Comparison of ENCODE assay signal across 9 mouse cellular contexts in genomic region chr3:85923954-85924945, GRCm38 (mm10). TPM values are rescaled to one million over a fixed set of nuclear protein-coding genes. Genes with fewer than 3 reads are reported as not detected.
A peak's percentile ranks its signal among the peaks of the same experiment; 100 is the strongest.
ATAC-seq and TF ChIP-seq lines count a peak whose summit lies in the region.
"Had no signal": no experiment of that assay in that cellular context is flagged by ENCODE, and none has a peak within 500 bp of the region (broad histone marks: within the 10 kb centered on the region; RNA-seq: fewer than 3 reads in every experiment).

No protein-coding gene starts in this region.

- no peaks in the 10 kb centered on the region for H3K36me3 ChIP-seq in C2C12 (ENCODE audit: control insufficient read depth, insufficient read depth)
- no peaks in the 10 kb centered on the region for H3K36me3 ChIP-seq in heart, embryonic 12.5 days
- no peaks in the 10 kb centered on the region for H3K36me3 ChIP-seq in kidney, embryonic 15.5 days
- no peaks in the 10 kb centered on the region for H3K36me3 ChIP-seq in limb, embryonic 15.5 days
- no peaks in the 10 kb centered on the region for H3K36me3 ChIP-seq in neural tube, embryonic 12.5 days
- no peaks in the 10 kb centered on the region for H3K36me3 ChIP-seq in stomach, embryonic 16.5 days (ENCODE audit: control insufficient read depth, insufficient read depth, low read length)
- H3K36me3 ChIP-seq: embryonic facial prominence, embryonic 12.5 days had no signal

- no peak overlapping the region for H3K27ac ChIP-seq in bone marrow macrophage, adult 2 months (ENCODE audit: insufficient read depth, low read depth, low read length)
- H3K27ac ChIP-seq in embryonic fibroblast, embryonic 13.5 days (ENCODE audit: insufficient read depth, low read length): peak overlapping the region; percentile 80
- no peak overlapping the region for H3K27ac ChIP-seq in heart, embryonic 12.5 days (ENCODE audit: poor library complexity, severe bottlenecking)
- no peak overlapping the region for H3K27ac ChIP-seq in kidney, embryonic 15.5 days
- H3K27ac ChIP-seq in limb, embryonic 15.5 days: no peak overlapping the region
- no peak overlapping the region for H3K27ac ChIP-seq in neural tube, embryonic 12.5 days
- no peak overlapping the region for H3K27ac ChIP-seq in stomach, embryonic 16.5 days (ENCODE audit: low read length)
- H3K27ac ChIP-seq: embryonic facial prominence, embryonic 12.5 days had no signal

- H3K9me3 ChIP-seq in heart, embryonic 12.5 days (replicated peaks): no peaks in the 10 kb centered on the region
- H3K9me3 ChIP-seq in kidney, embryonic 15.5 days (replicated peaks): no peaks in the 10 kb centered on the region
- no peaks in the 10 kb centered on the region for H3K9me3 ChIP-seq in limb, embryonic 15.5 days
- no peaks in the 10 kb centered on the region for H3K9me3 ChIP-seq in neural tube, embryonic 12.5 days
- H3K9me3 ChIP-seq in stomach, embryonic 16.5 days (replicated peaks; ENCODE audit: control insufficient read depth, low read length): no peaks in the 10 kb centered on the region
- H3K9me3 ChIP-seq: embryonic facial prominence, embryonic 12.5 days had no signal

- no peak overlapping the region for H3K4me3 ChIP-seq in C2C12 (ENCODE audit: insufficient read depth, poor library complexity, severe bottlenecking)
- H3K4me3 ChIP-seq in bone marrow macrophage, adult 2 months (ENCODE audit: insufficient read depth, low read length): no peak overlapping the region
- H3K4me3 ChIP-seq in embryonic fibroblast, embryonic 13.5 days (ENCODE audit: insufficient read depth, low read length): no peak overlapping the region
- no peak overlapping the region for H3K4me3 ChIP-seq in heart, embryonic 12.5 days
- H3K4me3 ChIP-seq in kidney, embryonic 15.5 days (replicated peaks): no peak overlapping the region
- no peak overlapping the region for H3K4me3 ChIP-seq in limb, embryonic 15.5 days
- H3K4me3 ChIP-seq in neural tube, embryonic 12.5 days: no peak overlapping the region
- no peak overlapping the region for H3K4me3 ChIP-seq in stomach, embryonic 16.5 days (replicated peaks; ENCODE audit: low read length)
- H3K4me3 ChIP-seq: embryonic facial prominence, embryonic 12.5 days had no signal

- TF ChIP-seq POLR2A in bone marrow macrophage, adult 2 months (IDR thresholded peaks at IDR 0.05; ENCODE audit: borderline replicate concordance, low read depth, low read length): no peak
- TF ChIP-seq POLR2A in embryonic fibroblast, embryonic 13.5 days (IDR thresholded peaks at IDR 0.05; ENCODE audit: low read depth, low read length): no peak

- H3K9ac ChIP-seq in heart, embryonic 12.5 days: no peak overlapping the region
- H3K9ac ChIP-seq in kidney, embryonic 15.5 days: no peak overlapping the region
- no peak overlapping the region for H3K9ac ChIP-seq in limb, embryonic 15.5 days
- no peak overlapping the region for H3K9ac ChIP-seq in neural tube, embryonic 12.5 days
- H3K9ac ChIP-seq in stomach, embryonic 16.5 days (ENCODE audit: low read length): 0 out of 2 replicates have a peak overlapping the region, but pooled peaks have one; percentile 54
- H3K9ac ChIP-seq: embryonic facial prominence, embryonic 12.5 days had no signal

- no peaks in the 10 kb centered on the region for H3K4me1 ChIP-seq in bone marrow macrophage, adult 2 months (ENCODE audit: control insufficient read depth, insufficient read depth, low read length)
- H3K4me1 ChIP-seq in embryonic fibroblast, embryonic 13.5 days (ENCODE audit: control insufficient read depth, insufficient read depth, low read length): no peaks in the 10 kb centered on the region; the same call in 1 of the 2 replicates
- H3K4me1 ChIP-seq in heart, embryonic 12.5 days (replicated peaks): 0 out of 2 replicates have a peak, but pooled peaks cover 3% of the 10 kb centered on the region
- peaks cover 10% of the 10 kb centered on the region for H3K4me1 ChIP-seq in kidney, embryonic 15.5 days
- 0 out of 2 replicates have a peak, but pooled peaks cover 3% of the 10 kb centered on the region for H3K4me1 ChIP-seq in limb, embryonic 15.5 days
- no peaks in the 10 kb centered on the region for H3K4me1 ChIP-seq in neural tube, embryonic 12.5 days
- H3K4me1 ChIP-seq in stomach, embryonic 16.5 days (ENCODE audit: control insufficient read depth, insufficient read depth, low read length): no peaks in the 10 kb centered on the region

- ATAC-seq in heart, embryonic 12.5 days (ENCODE audit: insufficient number of reproducible peaks, low FRiP score): no peak
- ATAC-seq in kidney, embryonic 15.5 days (replicated peaks; ENCODE audit: low FRiP score): peak; percentile 70
- no peak for ATAC-seq in limb, embryonic 15.5 days (ENCODE audit: insufficient number of reproducible peaks, low FRiP score, low TSS enrichment, low read depth)
- ATAC-seq in neural tube, embryonic 12.5 days (ENCODE audit: low FRiP score, low read depth): peak; percentile 66
- ATAC-seq in stomach, embryonic 16.5 days (ENCODE audit: insufficient read depth, low FRiP score): peak; percentile 78; the same call in 1 of the 2 replicates

- H3K79me3 ChIP-seq in C2C12 (ENCODE audit: low read depth): no peaks in the 10 kb centered on the region

- TF ChIP-seq CTCF in C2C12 (IDR thresholded peaks at IDR 0.05; ENCODE audit: control insufficient read depth, insufficient read depth, insufficient read length): peak; percentile 66
- TF ChIP-seq CTCF in bone marrow macrophage, adult 2 months (IDR thresholded peaks at IDR 0.05; ENCODE audit: low read depth, low read length): peak; percentile 53; the same call in 1 of the 2 replicates
- peak; percentile 90; the same call in 1 of the 2 replicates for TF ChIP-seq CTCF in embryonic fibroblast, embryonic 13.5 days (IDR thresholded peaks at IDR 0.05; ENCODE audit: borderline replicate concordance, insufficient read depth, low read length)

- 41% methylated on average over 18 of the region's 18 CpGs for WGBS in heart, embryonic 12.5 days
- 37% methylated on average over 18 of the region's 18 CpGs for WGBS in kidney, embryonic 15.5 days
- 36% methylated on average over 18 of the region's 18 CpGs for WGBS in limb, embryonic 15.5 days
- WGBS in neural tube, embryonic 12.5 days: 46% methylated on average over 18 of the region's 18 CpGs
- WGBS in stomach, embryonic 16.5 days: 38% methylated on average over 18 of the region's 18 CpGs

- H3K4me2 ChIP-seq in heart, embryonic 12.5 days: 0 out of 2 replicates have a peak overlapping the region, but pooled peaks have one; percentile 16
- peak overlapping the region; percentile 13; the same call in 1 of the 2 replicates for H3K4me2 ChIP-seq in kidney, embryonic 15.5 days
- 0 out of 2 replicates have a peak overlapping the region, but pooled peaks have one; percentile 32 for H3K4me2 ChIP-seq in limb, embryonic 15.5 days
- peak overlapping the region; percentile 34; the same call in 1 of the 2 replicates for H3K4me2 ChIP-seq in neural tube, embryonic 12.5 days (replicated peaks)
- H3K4me2 ChIP-seq in stomach, embryonic 16.5 days (ENCODE audit: low read depth, low read length): 0 out of 2 replicates have a peak overlapping the region, but pooled peaks have one; percentile 13
- H3K4me2 ChIP-seq: embryonic facial prominence, embryonic 12.5 days had no signal

- no peaks in the 10 kb centered on the region for H3K79me2 ChIP-seq in C2C12 (ENCODE audit: control insufficient read depth, insufficient read depth)

- no peaks in the 10 kb centered on the region for H3K27me3 ChIP-seq in C2C12 (ENCODE audit: control insufficient read depth, insufficient read depth, insufficient read length)
- H3K27me3 ChIP-seq in heart, embryonic 12.5 days (replicated peaks): no peaks in the 10 kb centered on the region
- H3K27me3 ChIP-seq in kidney, embryonic 15.5 days: no peaks in the 10 kb centered on the region
- H3K27me3 ChIP-seq in limb, embryonic 15.5 days: no peaks in the 10 kb centered on the region
- no peaks in the 10 kb centered on the region for H3K27me3 ChIP-seq in neural tube, embryonic 12.5 days (replicated peaks)
- no peaks in the 10 kb centered on the region for H3K27me3 ChIP-seq in stomach, embryonic 16.5 days (ENCODE audit: control insufficient read depth, insufficient read depth, low read length)
- H3K27me3 ChIP-seq: embryonic facial prominence, embryonic 12.5 days had no signal

- H3ac ChIP-seq in C2C12 (ENCODE audit: control insufficient read depth, insufficient read length, low read depth): no peak overlapping the region

RNA-seq across cellular contexts. Expression of gene Gm37240, which starts 36.9 kb away (rescaled TPM):
- polyA plus RNA-seq in C2C12 (2012; fragmentation: generic; extraction: Trizol): 7.3 TPM
- polyA plus RNA-seq in bone marrow macrophage, adult 2 months (2012; ENCODE audit: insufficient read depth, insufficient read length, missing spikeins): not detected in 2 replicates
- polyA plus RNA-seq in embryonic fibroblast, embryonic 13.5 days (2011; ENCODE audit: insufficient read length, low read depth, missing spikeins): 1.7 and 1.9 TPM in 2 replicates
- 4.6 and 6.1 TPM in 2 replicates for polyA plus RNA-seq in heart, embryonic 12.5 days (2016; fragmentation: Nextera tagmentation; extraction: Ambion mirVana)
- polyA plus RNA-seq in kidney, embryonic 15.5 days (2015; fragmentation: Nextera tagmentation; extraction: Ambion mirVana): 8.9 and 9.2 TPM in 2 replicates
- polyA plus RNA-seq in limb, embryonic 15.5 days (2015; fragmentation: Nextera tagmentation; extraction: Ambion mirVana): 14.9 and 15.2 TPM in 2 replicates
- polyA plus RNA-seq in neural tube, embryonic 12.5 days (2016; fragmentation: Nextera tagmentation; extraction: Ambion mirVana): 0.82 and 1.1 TPM in 2 replicates
- polyA plus RNA-seq in stomach, embryonic 16.5 days (2015; fragmentation: Nextera tagmentation; extraction: Ambion mirVana): 11.4 and 13.0 TPM in 2 replicates

RNA-seq across cellular contexts. Expression of gene Glt28d2, which starts 36.9 kb away (rescaled TPM):
- polyA plus RNA-seq in C2C12 (2012; fragmentation: generic; extraction: Trizol): 1.4 TPM
- not detected in 2 replicates for polyA plus RNA-seq in bone marrow macrophage, adult 2 months (2012; ENCODE audit: insufficient read depth, insufficient read length, missing spikeins)
- 1.0 and 1.2 TPM in 2 replicates for polyA plus RNA-seq in embryonic fibroblast, embryonic 13.5 days (2011; ENCODE audit: insufficient read length, low read depth, missing spikeins)
- polyA plus RNA-seq in heart, embryonic 12.5 days (2016; fragmentation: Nextera tagmentation; extraction: Ambion mirVana): 0.85 and 1.2 TPM in 2 replicates
- polyA plus RNA-seq in kidney, embryonic 15.5 days (2015; fragmentation: Nextera tagmentation; extraction: Ambion mirVana): 2.2 and 2.9 TPM in 2 replicates
- 4.2 and 4.4 TPM in 2 replicates for polyA plus RNA-seq in limb, embryonic 15.5 days (2015; fragmentation: Nextera tagmentation; extraction: Ambion mirVana)
- 0.10 and 0.54 TPM in 2 replicates for polyA plus RNA-seq in neural tube, embryonic 12.5 days (2016; fragmentation: Nextera tagmentation; extraction: Ambion mirVana)
- 3.8 and 4.8 TPM in 2 replicates for polyA plus RNA-seq in stomach, embryonic 16.5 days (2015; fragmentation: Nextera tagmentation; extraction: Ambion mirVana)

RNA-seq across cellular contexts. Expression of gene Sh3d19, which starts 46.7 kb away (rescaled TPM):
- 5.7 TPM for polyA plus RNA-seq in C2C12 (2012; fragmentation: generic; extraction: Trizol)
- polyA plus RNA-seq in bone marrow macrophage, adult 2 months (2012; ENCODE audit: insufficient read depth, insufficient read length, missing spikeins): 6.1 and 6.7 TPM in 2 replicates
- polyA plus RNA-seq in embryonic fibroblast, embryonic 13.5 days (2011; ENCODE audit: insufficient read length, low read depth, missing spikeins): 44.8 and 54.2 TPM in 2 replicates
- 16.6 and 16.9 TPM in 2 replicates for polyA plus RNA-seq in heart, embryonic 12.5 days (2016; fragmentation: Nextera tagmentation; extraction: Ambion mirVana)
- polyA plus RNA-seq in kidney, embryonic 15.5 days (2015; fragmentation: Nextera tagmentation; extraction: Ambion mirVana): 30.1 and 32.3 TPM in 2 replicates
- polyA plus RNA-seq in limb, embryonic 15.5 days (2015; fragmentation: Nextera tagmentation; extraction: Ambion mirVana): 40.1 and 41.7 TPM in 2 replicates
- 10.9 and 11.4 TPM in 2 replicates for polyA plus RNA-seq in neural tube, embryonic 12.5 days (2016; fragmentation: Nextera tagmentation; extraction: Ambion mirVana)
- 33.3 TPM in 2 replicates for polyA plus RNA-seq in stomach, embryonic 16.5 days (2015; fragmentation: Nextera tagmentation; extraction: Ambion mirVana)

Comparison
In these comparisons a context has a peak if more than half of its experiments do, and no peak if none do; other contexts are left out.
1. ATAC-seq: peak in kidney, embryonic 15.5 days (single experiment), neural tube, embryonic 12.5 days (single experiment) and stomach, embryonic 16.5 days (single experiment); none in heart, embryonic 12.5 days (single experiment) and limb, embryonic 15.5 days (single experiment).
2. Peak in every context shown above with its lines, with median percentiles within 50 percentile points of each other: CTCF ChIP-seq and H3K4me2 ChIP-seq.